Mouse (Mus musculus): ENCODE data around the gene Dclre1a.

The Dclre1a gene

DNA sequence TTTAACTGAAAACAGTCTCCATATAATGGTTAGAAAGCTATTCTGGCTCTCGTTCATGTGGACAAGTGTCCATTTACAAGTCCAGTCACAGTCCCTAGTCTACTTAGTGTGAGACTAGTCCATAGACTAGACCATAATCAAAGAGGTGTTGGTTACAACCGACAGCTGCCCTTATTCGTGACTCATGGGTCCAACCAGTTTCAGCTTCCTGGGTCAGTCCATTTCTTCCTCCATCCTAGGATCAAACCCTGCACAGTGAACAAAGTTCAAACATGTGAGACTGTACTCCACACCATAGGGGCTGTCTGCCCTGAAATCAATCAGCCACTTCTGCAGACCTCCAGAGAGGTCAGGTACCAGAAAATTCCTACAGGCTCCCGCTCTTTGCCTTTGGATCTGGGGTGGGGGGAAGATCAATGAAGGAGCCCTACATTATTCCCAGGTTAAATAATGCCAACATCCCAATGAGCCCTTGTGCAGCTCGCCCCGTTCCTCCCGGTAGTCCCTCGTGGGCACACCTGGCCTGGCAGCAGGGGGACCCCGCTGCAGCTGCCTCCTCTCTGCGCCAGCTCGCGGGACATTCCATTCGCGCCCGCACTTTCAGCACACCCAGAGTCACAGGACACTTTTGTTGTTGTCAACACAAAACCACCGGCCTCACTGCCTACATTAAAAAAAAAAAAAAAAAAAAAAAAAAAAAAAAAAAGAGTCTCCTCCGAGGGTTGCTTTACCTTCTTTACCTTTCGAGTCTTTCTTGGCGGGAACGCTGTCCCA, at the start of gene Dclre1a:
Gene Dclre1a, minus strand, starts transcription at position 767 of the 774 bp plus-strand sequence.
- DNase-seq (ENCODE audit: inconsistent ontology term) = peak; percentile 64

DNA sequence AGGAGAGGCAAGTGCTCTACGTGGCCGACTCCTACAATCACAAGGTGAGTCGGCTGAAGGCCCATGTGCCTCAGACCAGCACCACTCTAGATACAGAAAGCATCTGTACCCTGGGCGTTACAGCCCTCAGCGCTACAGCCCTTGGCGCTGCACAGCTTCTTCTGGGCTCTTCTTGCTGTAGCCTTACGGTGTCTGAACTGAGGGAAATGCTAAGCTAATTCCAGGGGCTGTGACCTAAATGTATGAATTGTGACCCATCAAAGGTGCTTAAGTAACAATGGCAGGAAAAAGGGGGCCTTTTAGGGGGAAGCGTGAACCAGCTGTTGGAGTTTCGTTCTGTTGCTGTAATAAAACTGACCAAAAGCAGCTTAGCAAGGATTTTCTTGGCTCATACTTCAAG, 44.5 kb upstream of the Dclre1a start:
- no peak for DNase-seq (ENCODE audit: inconsistent ontology term)

DNA sequence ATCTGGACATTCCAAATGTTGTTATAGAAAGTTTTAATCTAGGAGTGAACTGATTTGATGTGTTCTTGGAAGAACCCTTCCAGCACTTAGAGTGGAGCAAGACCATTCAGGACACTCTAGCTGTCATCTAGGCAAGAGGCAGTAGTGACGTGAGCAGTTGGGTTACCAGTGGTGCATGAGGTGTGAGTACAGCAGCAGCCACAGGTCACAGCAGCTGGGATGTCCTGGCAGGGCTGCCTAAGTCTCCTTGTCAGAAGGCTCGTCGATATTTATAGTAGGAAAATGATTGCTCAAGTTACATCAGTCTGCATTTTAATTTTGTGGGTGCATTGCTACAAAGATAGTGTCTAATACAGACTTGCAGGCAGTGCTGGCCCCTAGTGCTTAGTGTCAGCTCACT, 42.2 kb upstream of the Dclre1a start:
- no peak for DNase-seq (ENCODE audit: inconsistent ontology term)

DNA sequence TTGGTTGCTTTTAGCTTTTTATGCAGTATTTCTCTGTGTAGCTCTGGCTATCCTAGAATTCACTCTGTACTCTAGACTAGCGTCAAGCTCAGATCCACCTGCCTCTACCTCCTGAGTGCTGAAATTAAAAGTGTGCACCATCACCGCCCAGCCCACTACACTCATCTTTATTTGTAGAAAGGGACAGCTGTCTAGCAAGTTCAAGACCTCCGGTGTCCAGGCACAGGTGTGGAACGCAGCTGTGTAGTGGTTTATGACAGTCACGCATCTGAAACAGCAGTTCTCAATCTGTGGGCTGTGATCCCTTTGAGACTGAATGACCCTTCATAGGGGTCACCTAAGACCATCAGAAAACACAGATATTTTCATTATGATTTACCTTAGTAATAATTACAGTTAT, 41.4 kb upstream of the Dclre1a start:
- DNase-seq (ENCODE audit: inconsistent ontology term) = no peak

DNA sequence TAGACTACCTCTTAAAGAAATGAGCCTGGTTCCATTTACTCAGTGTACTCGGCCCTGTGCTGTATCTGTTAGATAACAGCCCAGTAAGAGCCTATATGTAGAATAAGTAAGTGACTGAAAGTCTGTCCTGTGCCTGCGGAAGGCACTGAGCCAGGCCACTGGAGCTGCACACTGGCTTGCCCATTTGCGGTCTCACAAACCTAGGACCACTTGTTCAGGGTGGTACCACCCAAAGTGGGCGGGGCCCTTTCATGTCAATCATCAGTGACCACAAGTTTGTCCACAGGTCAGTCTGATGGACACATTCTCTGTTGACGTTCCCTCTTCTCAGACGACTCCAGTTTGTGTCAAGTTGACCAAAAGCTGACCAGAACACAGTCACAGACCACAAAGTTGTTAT, 41.0 kb upstream of the Dclre1a start:
- DNase-seq (ENCODE audit: inconsistent ontology term) = no peak

DNA sequence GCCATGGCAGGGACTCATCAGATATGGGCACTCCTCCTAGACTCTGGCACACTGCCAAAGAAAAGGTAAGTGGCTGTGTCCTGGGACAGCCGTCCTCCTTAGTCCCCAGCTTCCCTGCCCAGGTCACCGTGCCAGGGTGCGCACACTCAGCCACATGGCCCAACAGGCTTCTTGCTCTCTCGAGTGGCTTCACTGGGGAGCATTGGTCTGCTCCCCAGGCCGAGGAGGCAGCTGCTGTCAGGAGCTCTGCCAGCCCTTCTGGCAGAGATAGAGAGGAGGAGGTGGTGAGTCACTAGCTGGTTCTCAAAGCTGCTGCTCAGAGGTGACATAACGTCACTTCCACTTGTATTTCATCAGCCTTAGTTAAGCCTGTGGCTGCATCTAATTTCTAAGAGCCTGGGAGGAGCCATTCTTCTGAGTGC, 40.2 kb upstream of the Dclre1a start:
- peak; percentile 84 for DNase-seq (ENCODE audit: inconsistent ontology term)

DNA sequence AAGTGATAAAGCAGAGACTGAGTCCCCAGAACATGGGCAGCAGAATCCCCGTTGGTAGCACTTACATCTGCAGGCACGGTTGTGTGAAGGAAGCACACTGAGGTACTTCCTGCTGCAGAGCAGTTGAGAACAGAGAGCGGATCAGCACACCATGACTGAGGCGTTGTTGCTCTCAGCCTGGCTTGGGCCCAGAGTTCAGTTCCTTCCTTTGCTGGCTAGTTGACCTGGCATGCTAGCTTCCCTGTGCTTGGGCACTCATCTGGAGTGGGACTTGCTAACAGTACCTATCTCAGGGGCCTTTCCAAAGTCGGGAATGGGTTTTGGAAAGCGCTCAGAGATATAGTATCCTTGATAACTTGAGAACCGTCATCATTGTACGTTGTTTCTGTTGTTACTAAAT, 38.3 kb upstream of the Dclre1a start:
- DNase-seq (ENCODE audit: inconsistent ontology term) = no peak

DNA sequence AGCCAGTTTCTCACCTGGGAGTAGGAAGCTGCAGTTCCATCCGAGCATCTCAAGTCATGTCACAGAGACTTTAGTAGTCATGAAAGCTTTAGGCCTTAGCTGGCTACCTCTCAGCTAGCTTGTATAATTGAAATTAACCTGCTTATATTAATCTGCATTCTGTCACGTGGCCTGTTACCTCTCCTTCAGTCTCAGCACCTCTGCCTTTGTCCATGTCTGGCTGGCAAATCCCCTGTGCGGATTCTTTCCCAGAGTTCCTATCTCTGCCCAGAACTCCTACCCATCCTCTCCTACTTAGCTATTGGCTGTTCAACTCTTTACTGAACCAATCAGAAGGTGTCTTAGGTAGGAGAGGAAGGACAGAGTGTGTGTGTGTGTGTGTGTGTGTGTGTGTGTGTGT, 36.3 kb upstream of the Dclre1a start:
- no peak for DNase-seq (ENCODE audit: inconsistent ontology term)

DNA sequence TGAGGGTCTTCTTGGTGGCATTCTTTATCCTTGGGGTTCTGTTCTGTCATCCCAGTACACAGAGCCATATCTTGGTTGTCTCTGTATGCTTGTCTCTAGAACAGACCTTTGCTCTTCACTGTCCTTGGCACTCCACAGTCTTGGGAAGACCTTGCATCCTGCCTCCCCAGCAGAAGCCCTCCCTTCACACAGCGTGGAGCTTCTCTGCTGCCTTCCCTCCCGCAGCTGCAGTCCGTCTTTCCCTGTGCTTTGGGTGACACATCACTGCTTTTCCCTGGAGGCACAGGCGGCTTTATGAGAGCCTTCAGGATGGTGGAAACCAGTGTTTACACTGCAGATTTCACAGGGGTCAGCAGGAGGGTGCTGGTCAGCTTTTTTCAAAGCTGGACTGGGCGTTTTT, 35.8 kb upstream of the Dclre1a start:
- DNase-seq (ENCODE audit: inconsistent ontology term) = no peak

DNA sequence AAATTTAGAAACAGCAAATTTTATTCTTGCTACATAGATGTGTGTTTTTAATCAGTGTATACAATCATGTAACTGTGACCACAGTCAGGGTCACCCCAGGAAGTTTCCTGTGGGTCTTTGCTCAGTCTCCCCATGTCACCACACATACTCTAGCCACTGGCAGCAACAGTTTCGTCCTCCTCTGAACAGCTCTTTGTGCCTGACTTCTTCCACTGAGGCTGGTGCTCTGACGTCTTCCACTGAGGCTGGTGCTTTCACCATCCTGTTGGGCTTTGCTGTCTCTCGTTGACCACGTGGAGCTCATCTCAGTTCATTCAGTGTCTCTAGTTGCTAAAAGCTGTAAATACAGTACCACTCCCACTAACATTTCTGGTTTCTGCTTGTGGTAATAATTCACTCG, 34.0 kb upstream of the Dclre1a start:
- no peak for DNase-seq (ENCODE audit: inconsistent ontology term)

DNA sequence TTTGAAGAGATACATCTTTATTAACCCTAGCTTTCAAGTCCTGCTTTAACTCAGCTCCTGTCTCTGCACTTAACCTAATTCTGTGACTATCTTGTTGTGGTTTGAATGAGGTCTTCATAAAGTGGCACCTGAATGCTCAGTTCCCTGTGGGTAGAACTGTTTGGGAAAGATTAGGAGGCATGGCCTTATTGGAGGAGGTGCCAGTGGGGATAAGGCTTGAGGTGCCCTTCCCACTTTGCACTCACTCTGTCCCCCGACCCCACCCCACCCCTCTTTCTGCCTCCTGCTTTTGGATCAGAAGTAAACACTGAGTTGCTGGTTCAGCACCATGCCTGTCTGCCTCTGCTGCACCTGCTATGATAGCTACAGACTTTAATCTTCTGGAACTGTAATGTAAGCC, 29.8 kb upstream of the Dclre1a start:
- DNase-seq (ENCODE audit: inconsistent ontology term) = no peak

DNA sequence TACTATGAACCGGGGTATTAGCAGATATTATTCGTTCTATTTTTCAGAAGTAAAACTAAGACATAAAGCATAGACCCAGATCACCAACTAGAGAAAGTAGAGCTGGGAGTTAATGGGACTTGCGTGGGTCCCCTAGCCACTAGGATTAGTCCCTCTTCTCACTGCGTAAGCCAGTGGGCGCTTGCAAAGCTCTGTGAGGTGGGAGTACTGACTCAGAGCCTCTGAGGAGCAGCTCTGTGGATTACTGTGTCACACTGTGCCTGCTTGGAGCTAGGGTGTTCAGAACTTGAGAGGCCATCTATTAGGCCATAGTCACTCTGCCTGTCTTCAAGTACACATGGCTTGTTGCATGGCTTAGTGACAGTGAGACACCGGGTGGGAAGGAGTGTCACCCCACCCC, 25.2 kb upstream of the Dclre1a start:
- no peak for DNase-seq (ENCODE audit: inconsistent ontology term)

DNA sequence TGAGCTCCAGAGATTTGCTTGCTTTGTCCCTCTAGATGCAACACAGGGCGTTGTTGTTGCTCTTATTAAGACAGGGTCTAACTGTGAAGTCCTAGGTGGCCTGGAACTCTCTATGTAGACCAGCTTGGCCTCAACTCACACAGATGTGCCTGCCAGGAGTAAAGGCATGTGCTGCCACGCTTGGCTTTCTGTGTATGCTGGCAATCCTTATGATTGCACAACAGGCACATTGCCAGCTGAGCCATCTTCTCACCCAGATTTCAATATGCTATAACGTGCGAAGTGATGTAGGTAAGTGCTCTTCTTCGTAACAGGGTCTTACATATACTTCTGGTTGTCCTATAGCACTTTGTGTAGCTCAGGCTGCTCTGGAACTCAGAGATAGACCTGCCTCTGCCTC, 23.9 kb upstream of the Dclre1a start:
- DNase-seq (ENCODE audit: inconsistent ontology term) = no peak

DNA sequence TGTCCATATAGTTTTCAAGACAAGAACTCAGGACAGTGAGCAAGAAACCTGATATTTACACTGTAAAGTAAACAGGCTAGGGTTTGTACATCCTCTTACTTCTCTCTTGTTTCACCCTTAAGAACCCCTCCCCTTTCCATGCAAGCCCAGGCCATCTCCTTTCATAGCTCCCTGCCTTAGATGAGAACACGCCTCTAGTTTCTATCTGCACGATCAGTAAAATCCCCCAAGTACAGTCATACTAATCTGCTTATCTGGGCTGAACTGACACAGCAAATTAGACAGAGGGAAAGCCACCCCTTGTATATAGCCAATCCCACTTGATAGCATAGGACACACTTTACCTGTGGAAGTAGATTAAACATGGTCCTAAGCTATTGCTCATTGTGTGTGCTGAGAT, 23.2 kb upstream of the Dclre1a start:
- DNase-seq (ENCODE audit: inconsistent ontology term) = no peak

DNA sequence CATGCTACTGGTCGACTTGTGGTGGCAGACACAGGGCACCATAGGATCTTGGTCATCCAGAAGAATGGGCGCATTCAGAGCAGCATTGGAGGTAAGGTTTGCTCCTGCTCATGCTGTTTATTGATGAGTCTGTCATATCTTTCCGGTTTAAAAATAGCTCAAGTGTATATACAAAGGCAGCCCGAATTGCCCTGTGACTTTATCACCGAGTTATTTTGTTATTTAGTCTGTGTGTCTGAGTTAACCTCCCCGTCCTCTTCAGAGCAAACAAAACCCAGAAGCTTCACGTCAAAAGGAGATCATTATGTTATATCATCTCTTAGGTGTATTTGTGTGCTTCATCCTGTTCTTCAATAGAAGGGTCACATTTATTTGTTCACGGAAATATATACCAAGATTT, 22.8 kb upstream of the Dclre1a start:
- DNase-seq (ENCODE audit: inconsistent ontology term) = no peak

DNA sequence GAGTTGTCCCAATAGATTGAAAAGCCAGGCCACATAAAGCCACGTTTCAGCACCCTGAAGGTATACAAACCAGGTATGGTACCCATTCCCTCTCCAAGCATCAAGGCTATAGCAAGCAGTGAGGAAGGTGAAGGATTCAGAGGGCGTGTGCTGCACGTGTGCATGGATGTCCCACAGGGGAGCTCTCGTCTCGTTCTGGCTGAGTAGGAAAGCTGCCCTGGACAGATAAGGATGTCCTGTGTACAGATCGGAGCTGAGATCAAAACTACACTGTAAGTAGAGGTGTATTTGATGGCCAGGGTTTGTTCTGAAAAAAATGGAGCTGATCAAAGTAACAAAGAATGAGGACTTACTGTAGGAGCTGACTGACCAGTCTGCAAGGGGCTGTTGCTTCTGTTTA, 18.9 kb upstream of the Dclre1a start:
- no peak for DNase-seq (ENCODE audit: inconsistent ontology term)

DNA sequence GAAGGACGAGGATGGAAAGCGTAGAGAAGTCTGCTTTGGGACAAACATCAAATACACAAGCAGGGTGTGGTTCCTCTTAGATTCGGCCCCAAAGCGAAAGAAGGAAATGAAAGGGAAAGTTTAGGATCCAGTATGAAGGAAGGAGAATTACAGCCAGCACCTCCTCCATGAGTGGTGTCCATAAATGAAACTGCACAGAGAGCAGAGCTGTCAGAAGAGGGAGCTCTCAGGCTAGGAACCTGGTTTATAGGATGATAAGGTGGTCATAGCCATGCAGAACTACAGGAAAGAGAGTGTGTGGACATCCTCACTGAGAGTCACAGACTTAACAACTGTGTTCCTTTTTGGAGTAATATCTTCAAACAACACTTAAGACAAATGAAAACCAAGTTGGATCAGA, 18.0 kb upstream of the Dclre1a start:
- no peak for DNase-seq (ENCODE audit: inconsistent ontology term)

DNA sequence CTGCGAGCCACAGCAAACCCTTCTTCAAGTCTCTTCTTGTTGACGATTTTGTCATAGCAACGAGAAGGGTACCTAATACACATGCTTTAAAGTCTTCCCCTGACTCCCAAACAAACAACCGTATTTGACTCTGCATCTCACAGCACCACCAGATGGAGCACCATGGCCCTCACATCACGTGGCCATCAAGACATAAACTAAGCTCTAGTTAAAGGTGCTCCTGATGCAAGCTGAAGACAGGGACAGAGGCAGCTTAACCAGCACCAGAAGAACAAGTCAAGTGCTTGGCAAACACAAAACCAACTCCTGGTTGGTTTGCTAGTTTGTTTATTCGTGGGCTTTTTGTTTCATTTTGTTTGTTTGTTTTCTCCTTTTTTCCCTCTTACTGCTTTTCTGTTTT, 17.3 kb upstream of the Dclre1a start:
- DNase-seq (ENCODE audit: inconsistent ontology term) = no peak

DNA sequence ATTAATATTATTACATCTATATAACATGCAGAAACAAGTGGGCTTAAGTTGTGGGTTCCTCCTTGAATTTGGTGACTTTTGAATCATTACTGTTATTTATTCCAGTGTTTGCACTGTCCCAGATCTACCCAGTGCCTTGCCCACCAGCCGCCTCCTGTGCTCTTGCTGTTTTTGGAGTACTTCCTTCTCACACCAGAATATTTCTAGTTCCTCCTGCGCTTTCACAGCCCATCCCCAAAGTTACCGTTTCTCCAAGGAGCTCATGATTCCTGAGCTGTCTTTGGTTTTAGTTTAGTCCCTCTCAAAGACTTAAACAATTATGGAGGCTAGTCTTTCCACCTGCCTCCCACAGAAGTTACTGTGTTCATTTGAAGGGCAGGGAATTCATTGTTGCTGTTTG, 15.4 kb upstream of the Dclre1a start:
- no peak for DNase-seq (ENCODE audit: inconsistent ontology term)

DNA sequence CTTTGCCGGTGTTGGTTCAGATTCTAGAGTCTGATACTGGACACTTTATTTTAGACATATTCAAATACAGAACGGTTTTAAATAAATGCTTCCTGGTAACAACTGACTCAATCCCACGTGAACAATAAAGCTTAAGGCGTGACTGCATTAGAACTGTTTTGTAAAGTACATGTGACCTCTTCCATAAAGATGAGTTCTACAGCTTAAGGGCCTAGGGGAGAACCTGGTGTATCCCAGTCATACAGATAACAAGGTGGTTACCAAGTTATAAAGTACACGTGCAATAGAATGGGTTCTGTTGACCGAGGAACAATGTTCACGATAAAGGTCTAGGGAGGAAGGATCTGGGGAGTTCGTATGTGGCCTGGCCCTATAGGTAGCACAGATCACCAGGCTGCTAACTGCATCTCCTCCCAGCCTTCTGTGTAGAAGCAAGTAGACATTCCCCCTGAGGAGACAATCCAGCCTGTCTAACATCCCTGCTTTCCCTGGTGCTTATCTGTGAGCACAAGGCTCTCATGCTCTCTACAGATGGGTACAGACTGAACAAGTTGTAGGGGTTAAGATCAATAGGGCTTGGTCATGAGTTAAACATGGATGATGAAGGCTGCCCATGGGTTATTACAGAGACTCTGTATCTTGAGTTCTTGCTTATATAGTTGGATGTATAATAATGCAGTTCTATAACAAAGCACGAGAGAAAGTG, 14.6 kb upstream of the Dclre1a start:
- no peak for DNase-seq (ENCODE audit: inconsistent ontology term)

DNA sequence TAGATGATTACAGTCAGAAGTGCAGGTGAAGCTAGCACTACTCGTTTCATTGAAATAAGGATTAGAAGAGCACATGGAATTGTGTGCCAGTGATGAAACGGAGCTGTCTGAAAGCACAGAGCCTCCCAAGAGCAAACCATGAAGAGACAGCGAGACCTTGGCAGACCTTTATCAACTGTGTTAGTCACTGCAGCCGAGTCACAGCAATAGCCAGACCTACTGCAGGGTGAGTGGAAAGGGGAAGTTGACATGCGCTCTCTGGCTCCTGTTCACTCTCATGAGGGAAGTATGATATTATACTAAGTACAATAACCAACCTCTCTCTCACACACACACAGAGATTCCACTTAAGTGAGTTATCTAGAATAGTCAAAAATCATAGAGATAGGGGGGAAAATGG, 8.0 kb upstream of the Dclre1a start:
- DNase-seq (ENCODE audit: inconsistent ontology term) = peak; percentile 25

DNA sequence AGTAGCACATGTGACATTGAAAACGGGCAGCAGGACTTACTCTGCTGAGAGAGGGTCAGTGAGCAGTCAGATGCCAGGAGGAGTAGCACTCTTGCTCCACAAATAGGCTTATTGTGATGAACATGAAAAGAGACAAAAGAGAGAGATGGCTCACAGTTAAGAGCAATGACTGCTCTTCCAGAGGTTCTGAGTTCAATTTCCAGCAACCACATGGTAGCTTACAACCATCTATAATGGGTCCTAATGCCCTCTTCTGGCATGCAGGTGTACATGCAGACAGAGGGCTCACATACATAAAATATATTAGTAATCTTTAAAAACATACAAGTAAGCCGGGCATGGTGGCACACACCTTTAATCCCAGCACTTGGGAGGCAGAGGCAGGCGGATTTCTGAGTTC, 5.2 kb upstream of the Dclre1a start:
- no peak for DNase-seq (ENCODE audit: inconsistent ontology term)

DNA sequence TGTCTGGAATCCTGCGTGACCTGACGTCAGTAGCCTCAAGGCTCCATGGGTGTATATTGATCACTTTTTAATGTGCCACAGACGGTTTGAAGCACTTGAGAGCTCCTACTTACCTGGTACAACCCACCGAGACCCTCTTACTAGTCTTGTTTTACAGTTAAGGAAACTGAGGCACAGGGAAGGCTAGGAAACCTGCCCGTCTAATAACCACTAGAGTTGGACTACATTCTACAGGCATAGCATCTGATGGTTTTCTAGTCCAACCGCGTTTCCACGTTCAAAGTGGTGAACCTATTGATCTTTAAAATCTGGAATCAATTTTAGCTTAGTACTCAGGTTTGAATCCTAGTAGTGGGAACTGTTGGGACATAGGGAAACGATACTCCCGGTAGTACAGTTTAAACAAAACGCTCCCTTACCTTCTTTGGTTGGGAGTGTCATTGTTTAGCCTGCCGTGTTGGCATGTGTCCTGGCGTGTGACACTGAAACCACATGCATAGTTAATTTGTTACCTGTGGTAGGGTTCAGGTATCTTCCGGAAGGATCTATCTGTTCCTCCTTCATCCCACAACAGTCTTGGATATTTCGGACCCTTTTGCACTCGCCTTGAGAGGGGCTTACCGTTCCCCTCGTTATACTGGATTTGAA, 1.1 kb upstream of the Dclre1a start:
- DNase-seq (ENCODE audit: inconsistent ontology term) = no peak

Measured in Muller cell, postnatal 12 days (primary cell).